Mouse (Mus musculus) midbrain, embryonic 10.5 days (tissue): Measurements from ENCODE around the gene Sox12. TPM values are rescaled to one million over a fixed set of nuclear protein-coding genes. Genes with fewer than 3 reads are reported as not detected.
"Not testable (repeated sequence)": the region's sequence is repeated elsewhere in the genome, so short reads cannot be mapped to it uniquely, and the experiment has no call there.

Experiments
- DNase-seq: peaks from one replicate; pipeline ENCODE4 v3.0.0-alpha.2; 2017; ENCODE audit warnings: low spot score
- H3K27ac ChIP-seq: fragments of 300-500 bp; sonication (generic); replicated peaks from 2 replicates; pipeline ENCODE4 v1.5.1; 2016; ENCODE audit warnings: mild to moderate bottlenecking
- H3K27me3 ChIP-seq: fragments of 300-500 bp; sonication (generic); 2 replicates; pipeline ENCODE4 v1.6.1; 2016; ENCODE audit warnings: low read depth, mild to moderate bottlenecking; ENCODE audit not compliant: poor library complexity, severe bottlenecking
- H3K36me3 ChIP-seq: fragments of 300-500 bp; sonication (generic); 2 replicates; pipeline ENCODE4 v1.6.1; 2016; ENCODE audit warnings: mild to moderate bottlenecking, moderate library complexity
- H3K4me1 ChIP-seq: fragments of 300-500 bp; sonication (generic); 2 replicates; pipeline ENCODE4 v1.6.1; 2016
- H3K4me3 ChIP-seq: fragments of 300-500 bp; sonication (generic); 2 replicates; pipeline ENCODE4 v1.5.1; 2016; ENCODE audit warnings: mild to moderate bottlenecking, moderate library complexity
- H3K9me3 ChIP-seq: fragments of 300-500 bp; sonication (generic); replicated peaks from 2 replicates; pipeline ENCODE4 v1.6.1; 2016; ENCODE audit warnings: mild to moderate bottlenecking
- WGBS: fragments of 180-500 bp; shearing (Covaris S2); methylation state at CpG from one replicate; pipeline ENCODE4 v1.1.7; 2016; 5-methylcytosine and 5-hydroxymethylcytosine counted together
- polyA plus RNA-seq: library from polyadenylated mRNA; unstranded; fragments of >200 nt; fragmentation: Nextera tagmentation; extraction: Ambion mirVana; gene quantifications from 2 replicates; pipeline ENCODE4 v1.2.1, GENCODE M21; 2016

Sox12 gene
- polyA plus RNA-seq, 1 experiment from 2014 or later, result 8.6 TPM

- WGBS, result 29% methylated on average over 14 of the region's 14 CpGs
- no peaks in the 10 kb centered on the region for H3K36me3 ChIP-seq
- DNase-seq, result peak; percentile 67
These were observed 29.2 kb downstream of the Sox12 start for GRCm38 (mm10) chr2:152368532-152369140.

GRCm38 (mm10) chr2:152367917-152368316, 29.9 kb downstream of the Sox12 start:
- Histone ChIP-seq H3K9me3 (no peaks in the 10 kb centered on the region), H3K36me3 (no peaks in the 10 kb centered on the region), H3K4me1 (peaks cover 11% of the 10 kb centered on the region), H3K27ac (no peak overlapping the region), H3K27me3 (no peaks in the 10 kb centered on the region), H3K4me3 (no peak overlapping the region)
- WGBS, result 88% methylated on average over 5 of the region's 5 CpGs
- no peak for DNase-seq

More at GRCm38 (mm10) chr2:152368532-152369140, 29.2 kb downstream of the Sox12 start:
- Histone ChIP-seq H3K4me3 (no peak overlapping the region), H3K27ac (no peak overlapping the region), H3K9me3 (no peaks in the 10 kb centered on the region), H3K4me1 (peaks cover 8% of the 10 kb centered on the region), H3K27me3 (peaks cover 1% of the 10 kb centered on the region; the same call in 1 of the 2 replicates)

GRCm38 (mm10) chr2:152363245-152364147, 34.4 kb downstream of the Sox12 start:
- H3K36me3 ChIP-seq, result no peaks in the 10 kb centered on the region
- peak overlapping the region; percentile 80 for H3K27ac ChIP-seq
- DNase-seq, result peak; percentile 75
- peaks cover 7% of the 10 kb centered on the region for H3K4me1 ChIP-seq
- H3K9me3 ChIP-seq, result no peaks in the 10 kb centered on the region
- H3K4me3 ChIP-seq, result peak overlapping the region; percentile 34
- WGBS, result 12% methylated on average over 17 of the region's 17 CpGs
- H3K27me3 ChIP-seq, result no peaks in the 10 kb centered on the region

- no peak overlapping the region for H3K4me3 ChIP-seq
- H3K27me3 ChIP-seq, result no peaks in the 10 kb centered on the region
- H3K9me3 ChIP-seq, result no peaks in the 10 kb centered on the region
- no peak overlapping the region for H3K27ac ChIP-seq
- WGBS, result 87% methylated on average over 8 of the region's 8 CpGs
- peaks cover 6% of the 10 kb centered on the region for H3K4me1 ChIP-seq
- H3K36me3 ChIP-seq, result no peaks in the 10 kb centered on the region
- no peak for DNase-seq
These were observed 36.7 kb downstream of the Sox12 start for GRCm38 (mm10) chr2:152361193-152361592.

GRCm38 (mm10) chr2:152360271-152360775, 37.5 kb downstream of the Sox12 start:
- WGBS, result 58% methylated on average over 7 of the region's 7 CpGs
- no peaks in the 10 kb centered on the region for H3K27me3 ChIP-seq
- H3K4me3 ChIP-seq, result no peak overlapping the region
- H3K4me1 ChIP-seq, result peaks cover 6% of the 10 kb centered on the region
- no peak for DNase-seq
- H3K9me3 ChIP-seq, result no peaks in the 10 kb centered on the region
- no peaks in the 10 kb centered on the region for H3K36me3 ChIP-seq
- no peak overlapping the region for H3K27ac ChIP-seq

- H3K27ac ChIP-seq, result no peak overlapping the region
- H3K9me3 ChIP-seq, result no peaks in the 10 kb centered on the region
- no peaks in the 10 kb centered on the region for H3K27me3 ChIP-seq
- peaks cover 6% of the 10 kb centered on the region for H3K4me1 ChIP-seq
- DNase-seq, result no peak
- no peak overlapping the region for H3K4me3 ChIP-seq
- 79% methylated on average over 5 of the region's 5 CpGs for WGBS
- H3K36me3 ChIP-seq, result no peaks in the 10 kb centered on the region
These were observed 38.2 kb downstream of the Sox12 start for GRCm38 (mm10) chr2:152359616-152360015.

- H3K4me1 ChIP-seq, H3K27me3 ChIP-seq, H3K9me3 ChIP-seq, DNase-seq, H3K4me3 ChIP-seq, H3K36me3 ChIP-seq, H3K27ac ChIP-seq: not testable (repeated sequence)
- WGBS, result 69% methylated on average over 5 of the region's 5 CpGs
These were observed 38.9 kb downstream of the Sox12 start for GRCm38 (mm10) chr2:152358977-152359376.

GRCm38 (mm10) chr2:152357254-152357653, 40.6 kb downstream of the Sox12 start:
- DNase-seq, result no peak
- H3K9me3 ChIP-seq, result no peaks in the 10 kb centered on the region
- H3K27me3 ChIP-seq, result no peaks in the 10 kb centered on the region
- no peak overlapping the region for H3K4me3 ChIP-seq
- no peaks in the 10 kb centered on the region for H3K4me1 ChIP-seq
- 86% methylated on average over 3 of the region's 3 CpGs for WGBS
- H3K27ac ChIP-seq, result no peak overlapping the region
- no peaks in the 10 kb centered on the region for H3K36me3 ChIP-seq

- WGBS, result 91% methylated on average over 8 of the region's 8 CpGs
- Histone ChIP-seq H3K27me3 (peaks cover 10% of the 10 kb centered on the region), H3K36me3 (no peaks in the 10 kb centered on the region), H3K4me1 (no peaks in the 10 kb centered on the region), H3K27ac (no peak overlapping the region), H3K9me3 (no peaks in the 10 kb centered on the region), H3K4me3 (no peak overlapping the region)
- DNase-seq, result no peak
These were observed 47.9 kb downstream of the Sox12 start for GRCm38 (mm10) chr2:152349842-152350540.

- H3K27ac ChIP-seq, result no peak overlapping the region
- no peaks in the 10 kb centered on the region for H3K36me3 ChIP-seq
- WGBS, result 85% methylated on average over 6 of the region's 6 CpGs
- peaks cover 4% of the 10 kb centered on the region for H3K4me1 ChIP-seq
- H3K4me3 ChIP-seq, result no peak overlapping the region
- H3K27me3 ChIP-seq, result peaks cover 18% of the 10 kb centered on the region
- H3K9me3 ChIP-seq, result no peaks in the 10 kb centered on the region
- no peak for DNase-seq
These were observed 48.7 kb downstream of the Sox12 start for GRCm38 (mm10) chr2:152349205-152349604.

GRCm38 (mm10) chr2:152347722-152348121, 50.1 kb downstream of the Sox12 start:
- Histone ChIP-seq H3K9me3 (no peaks in the 10 kb centered on the region), H3K4me3 (no peak overlapping the region), H3K36me3 (no peaks in the 10 kb centered on the region), H3K4me1 (peaks cover 18% of the 10 kb centered on the region), H3K27ac (no peak overlapping the region), H3K27me3 (peaks cover 28% of the 10 kb centered on the region)
- WGBS, result 80% methylated on average over 2 of the region's 2 CpGs
- DNase-seq, result no peak

- no peak overlapping the region for H3K27ac ChIP-seq
- H3K4me1 ChIP-seq, result peaks cover 18% of the 10 kb centered on the region
- WGBS, result 45% methylated on average over 9 of the region's 9 CpGs
- no peaks in the 10 kb centered on the region for H3K36me3 ChIP-seq
- H3K27me3 ChIP-seq, result peaks cover 36% of the 10 kb centered on the region
- H3K4me3 ChIP-seq, result no peak overlapping the region
- no peaks in the 10 kb centered on the region for H3K9me3 ChIP-seq
- DNase-seq, result no peak
These were observed 50.9 kb downstream of the Sox12 start for GRCm38 (mm10) chr2:152346776-152347465.
